Mouse (Mus musculus) hindbrain, embryonic 16.5 days (tissue): ENCODE data around the gene Il21. TPM values are rescaled to one million over a fixed set of nuclear protein-coding genes. Genes with fewer than 3 reads are reported as not detected.

Source experiments
- ATAC-seq: fragments of 200-750 bp; cut with Nextera tagmentation; 2 replicates; pipeline ENCODE4 v1.8.0; 2017; ENCODE audit warnings: moderate TSS enrichment, moderate library complexity
- H3K27ac ChIP-seq: fragments of 300-500 bp; sonication (generic); 2 replicates; pipeline ENCODE4 v1.5.1; 2014; ENCODE audit warnings: low read depth, mild to moderate bottlenecking, control low read depth, low read length, moderate library complexity
- H3K27me3 ChIP-seq: fragments of 300-500 bp; sonication (generic); replicated peaks from 2 replicates; pipeline ENCODE4 v1.6.1; 2014; ENCODE audit warnings: low read length; ENCODE audit not compliant: control insufficient read depth, insufficient read depth
- H3K36me3 ChIP-seq: fragments of 300-500 bp; sonication (generic); 2 replicates; pipeline ENCODE4 v1.6.1; 2014; ENCODE audit warnings: mild to moderate bottlenecking, low read length, moderate library complexity, mixed read lengths; ENCODE audit not compliant: control insufficient read depth, insufficient read depth
- H3K4me1 ChIP-seq: fragments of 300-500 bp; sonication (generic); 2 replicates; pipeline ENCODE4 v1.6.1; 2014; ENCODE audit warnings: low read depth, low read length; ENCODE audit not compliant: control insufficient read depth, insufficient read depth
- H3K4me2 ChIP-seq: fragments of 300-500 bp; sonication (generic); 2 replicates; pipeline ENCODE4 v1.6.1; 2014; ENCODE audit warnings: mild to moderate bottlenecking, low read length, control low read depth, moderate library complexity
- H3K4me3 ChIP-seq: fragments of 300-500 bp; sonication (generic); 2 replicates; pipeline ENCODE4 v1.5.1; 2014; ENCODE audit warnings: mild to moderate bottlenecking, low read length, control low read depth, moderate library complexity
- H3K9ac ChIP-seq: fragments of 300-500 bp; sonication (generic); 2 replicates; pipeline ENCODE4 v1.6.1; 2014; ENCODE audit warnings: low read depth, mild to moderate bottlenecking, control low read depth, low read length, moderate library complexity
- H3K9me3 ChIP-seq: fragments of 300-500 bp; sonication (generic); 2 replicates; pipeline ENCODE4 v1.6.1; 2014; ENCODE audit warnings: mild to moderate bottlenecking, low read length, moderate library complexity; ENCODE audit not compliant: control insufficient read depth
- WGBS: fragments of 180-500 bp; shearing (Covaris S2); extraction: QIAGEN DNeasy Blood & Tissue Kit; methylation state at CpG from one replicate; pipeline ENCODE4 v1.1.7; 2014; 5-methylcytosine and 5-hydroxymethylcytosine counted together
- microRNA-seq: library from miRNA; unstranded; fragments of <30 nt; microRNA quantifications from one replicate; pipeline ENCODE4, GENCODE M21; 2017
- polyA plus RNA-seq: library from polyadenylated mRNA; unstranded; fragments of >200 nt; fragmentation: Nextera tagmentation; extraction: Ambion mirVana; gene quantifications from 2 replicates; pipeline ENCODE4 v1.2.1, GENCODE M21; 2015

Il21 gene
- polyA plus RNA-seq, 1 experiment from 2014 or later = not detected

DNA sequence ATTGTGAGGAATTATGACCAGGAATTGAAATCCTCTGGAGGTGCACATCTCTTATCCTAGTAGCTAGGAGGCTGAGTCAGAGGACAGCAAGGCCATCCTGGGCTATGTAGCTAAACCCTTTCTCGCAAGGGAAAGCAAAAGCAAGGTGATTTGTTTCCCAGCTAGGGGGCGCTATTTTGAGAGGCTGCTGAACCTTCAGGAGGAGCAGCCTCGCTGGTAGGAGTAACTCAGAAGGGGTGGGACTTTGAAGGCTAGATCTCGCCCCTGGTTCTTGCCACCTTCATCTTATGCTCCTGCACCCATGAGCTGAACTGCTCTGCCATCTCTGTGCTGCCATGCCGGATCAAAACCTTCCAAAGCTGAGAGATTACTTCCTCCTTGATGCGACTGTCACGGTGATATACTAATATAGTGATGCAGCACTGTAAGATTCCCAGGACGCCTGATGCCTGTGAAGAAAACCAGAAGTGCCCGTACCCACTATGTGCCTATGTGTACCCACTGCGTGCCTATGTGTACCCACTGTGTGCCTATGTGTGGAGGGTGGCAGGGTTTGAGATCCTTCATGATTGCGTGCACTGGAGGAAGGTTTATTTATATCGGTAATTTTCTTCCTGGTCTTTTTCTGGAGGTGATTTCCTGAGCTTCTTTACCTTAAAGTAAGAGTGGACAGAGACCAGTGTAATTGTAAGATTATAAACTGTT lies 52.2 kb downstream of the Il21 start:
- Histone ChIP-seq H3K4me1 (0 out of 2 replicates have a peak, but pooled peaks cover 5% of the 10 kb centered on the region), H3K4me3 (no peak overlapping the region), H3K27me3 (no peaks in the 10 kb centered on the region), H3K4me2 (no peak overlapping the region), H3K9ac (no peak overlapping the region), H3K27ac (no peak overlapping the region), H3K9me3 (no peaks in the 10 kb centered on the region), H3K36me3 (no peaks in the 10 kb centered on the region)
- ATAC-seq = no peak
- 85% methylated on average over 12 of the region's 12 CpGs for WGBS

- H3K9me3 ChIP-seq = no peaks in the 10 kb centered on the region
- no peak for ATAC-seq
- H3K27ac ChIP-seq = no peak overlapping the region
- H3K27me3 ChIP-seq = no peaks in the 10 kb centered on the region
- no peak overlapping the region for H3K4me2 ChIP-seq
- no peak overlapping the region for H3K9ac ChIP-seq
- WGBS = 95% methylated on average over 9 of the region's 9 CpGs
- H3K36me3 ChIP-seq = no peaks in the 10 kb centered on the region
- 0 out of 2 replicates have a peak, but pooled peaks cover 5% of the 10 kb centered on the region for H3K4me1 ChIP-seq
- H3K4me3 ChIP-seq = no peak overlapping the region
These were observed 53.0 kb downstream of the Il21 start for GRCm38 (mm10) chr3:37179472-37179871.

DNA sequence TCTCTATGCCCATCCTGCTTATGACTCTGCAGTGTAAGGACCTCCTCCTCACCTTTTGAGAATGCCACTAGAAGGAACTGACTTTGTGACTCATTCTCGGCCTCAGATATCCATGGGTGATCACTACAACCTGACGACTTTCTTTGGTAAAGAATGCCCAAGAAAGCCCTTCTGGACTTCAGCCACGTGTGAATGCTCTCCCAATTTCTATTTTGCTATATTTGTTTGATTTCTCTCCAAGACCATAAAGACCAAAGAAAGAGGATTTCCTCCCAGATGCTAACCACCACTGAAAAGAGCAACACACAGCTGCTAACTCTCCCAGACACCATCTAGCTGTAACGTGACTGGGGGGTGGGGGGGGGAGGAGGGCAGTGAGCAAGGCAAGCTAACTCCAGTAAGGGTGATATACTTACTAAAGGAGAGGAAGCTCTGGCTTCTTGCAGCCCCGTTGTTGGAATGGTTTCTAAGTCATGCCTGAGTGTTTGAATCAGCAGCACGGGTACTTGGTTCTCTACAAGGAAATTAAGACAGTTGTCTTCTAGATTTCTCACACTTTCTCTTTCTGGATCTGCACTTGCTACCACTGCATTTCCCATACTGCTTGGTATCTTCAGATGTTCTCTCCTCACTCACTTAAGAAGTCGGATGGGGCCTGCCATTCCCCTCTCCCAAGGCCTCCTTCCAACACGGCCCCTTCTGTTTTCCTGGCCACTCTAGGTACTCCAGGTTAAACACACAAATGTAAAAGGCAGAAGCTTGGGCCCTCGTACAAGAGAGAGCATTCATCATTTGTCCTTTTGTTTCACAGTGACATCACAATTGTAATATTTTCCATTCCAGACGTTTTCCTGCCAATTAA lies 57.5 kb downstream of the Il21 start:
- Histone ChIP-seq H3K4me2 (no peak overlapping the region), H3K9me3 (no peaks in the 10 kb centered on the region), H3K4me1 (no peaks in the 10 kb centered on the region), H3K9ac (no peak overlapping the region), H3K27ac (no peak overlapping the region), H3K4me3 (no peak overlapping the region), H3K27me3 (no peaks in the 10 kb centered on the region), H3K36me3 (no peaks in the 10 kb centered on the region)
- ATAC-seq = no peak
- 70% methylated on average over 10 of the region's 10 CpGs for whole genome bisulfite sequencing

DNA sequence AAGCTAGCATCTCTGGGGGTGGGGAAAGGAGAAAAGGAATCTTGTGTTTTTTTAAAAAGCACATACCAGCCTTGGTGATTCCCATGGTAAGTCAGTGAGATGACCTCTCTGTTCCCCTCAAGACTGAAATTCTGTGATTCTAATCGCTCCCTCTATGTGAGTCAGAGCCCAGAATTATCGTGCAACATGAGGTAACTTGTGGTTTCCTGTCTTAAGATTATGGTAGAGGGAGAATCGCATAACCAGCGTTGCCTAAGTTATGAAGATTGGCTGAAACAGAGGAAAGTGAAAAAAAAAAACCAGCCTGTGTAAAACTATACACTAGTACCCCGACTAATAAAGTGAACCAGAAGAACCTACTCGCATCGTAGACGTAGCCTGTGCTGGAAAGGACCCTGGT lies 59.2 kb downstream of the Il21 start:
- H3K4me2 ChIP-seq = no peak overlapping the region
- no peak for ATAC-seq
- H3K9me3 ChIP-seq = no peaks in the 10 kb centered on the region
- H3K4me1 ChIP-seq = no peaks in the 10 kb centered on the region
- H3K27me3 ChIP-seq = no peaks in the 10 kb centered on the region
- H3K36me3 ChIP-seq = no peaks in the 10 kb centered on the region
- H3K4me3 ChIP-seq = no peak overlapping the region
- WGBS = 92% methylated on average over 8 of the region's 8 CpGs
- no peak overlapping the region for H3K27ac ChIP-seq
- H3K9ac ChIP-seq = no peak overlapping the region

Small RNA genes lying within 50 kb of the gene (microRNA-seq; reads per million reads assigned to microRNA genes)
- not detected for gene Gm24169

Other genes with a start within 250 kb of the Il21 start
- gene Adad1, start 169.1 kb downstream of the Il21 start, polyA plus RNA-seq = 0.07 and 0.25 TPM in 2 replicates
- gene Il2, start 106.7 kb downstream of the Il21 start, polyA plus RNA-seq = 0.24 TPM in 1 of 2 replicates, not detected in the other
- 5.1 and 5.2 TPM in 2 replicates for gene Bbs12, start 79.9 kb upstream of the Il21 start, polyA plus RNA-seq
- 2.5 and 3.3 TPM in 2 replicates for gene Cetn4, start 80.1 kb upstream of the Il21 start, polyA plus RNA-seq
- gene Fgf2, start 115.7 kb upstream of the Il21 start, polyA plus RNA-seq = 0.55 and 0.60 TPM in 2 replicates
- gene Spata5, start 187.3 kb upstream of the Il21 start, polyA plus RNA-seq = 27.5 and 29.5 TPM in 2 replicates
- 6.9 and 7.8 TPM in 2 replicates for gene Nudt6, start 187.6 kb upstream of the Il21 start, polyA plus RNA-seq